Mouse (Mus musculus) brown adipose tissue, adult 24 weeks (tissue): Measurements from ENCODE around the gene Tacr1. TPM values are rescaled to one million over a fixed set of nuclear protein-coding genes. Genes with fewer than 3 reads are reported as not detected.

Experiments used
- H3K27ac ChIP-seq: fragments of 200-500 bp; replicated peaks from 2 replicates; pipeline ENCODE4 v1.5.1; 2012; ENCODE audit warnings: low read depth, mild to moderate bottlenecking, low read length
- H3K4me1 ChIP-seq: fragments of 200-500 bp; 2 replicates; pipeline ENCODE4 v1.6.1; 2012; ENCODE audit warnings: low read length, mixed read lengths; ENCODE audit not compliant: control insufficient read depth, insufficient read depth, insufficient read length
- H3K4me3 ChIP-seq: fragments of 200-500 bp; 2 replicates; pipeline ENCODE4 v1.5.1; 2012; ENCODE audit warnings: low read depth, mild to moderate bottlenecking, low read length, moderate library complexity; ENCODE audit not compliant: insufficient read depth
- polyA plus RNA-seq: library from polyadenylated mRNA; stranded (reverse); fragments of >200 nt; gene quantifications from 2 replicates; pipeline ENCODE4 v1.2.4, GENCODE M21; 2012; ENCODE audit not compliant: missing spikeins, insufficient read depth, insufficient read length

Gene Tacr1
- polyA plus RNA-seq, 1 experiment = not detected

DNA sequence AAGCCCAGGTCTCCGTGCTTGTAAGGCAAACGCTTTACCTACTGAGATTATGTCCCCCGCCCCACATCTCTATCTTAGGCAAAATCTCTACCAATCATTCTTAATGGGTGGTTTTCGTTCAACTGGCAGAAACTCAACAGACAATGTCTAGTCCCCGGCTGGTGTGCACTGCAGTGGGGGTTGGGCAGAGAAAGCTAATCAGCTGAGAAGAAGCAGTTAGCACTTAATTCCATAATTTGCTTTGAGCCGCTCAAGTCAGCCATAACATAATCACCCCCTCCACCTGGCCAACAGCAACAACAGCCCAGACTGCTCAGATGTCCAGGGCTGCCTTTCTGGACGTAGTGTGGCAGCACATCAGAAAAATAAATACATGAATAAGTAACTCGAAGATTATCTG lies 202.7 kb downstream of the Tacr1 start:
- no peak overlapping the region for H3K4me3 ChIP-seq
- H3K27ac ChIP-seq = no peak overlapping the region
- H3K4me1 ChIP-seq = no peaks in the 10 kb centered on the region

DNA sequence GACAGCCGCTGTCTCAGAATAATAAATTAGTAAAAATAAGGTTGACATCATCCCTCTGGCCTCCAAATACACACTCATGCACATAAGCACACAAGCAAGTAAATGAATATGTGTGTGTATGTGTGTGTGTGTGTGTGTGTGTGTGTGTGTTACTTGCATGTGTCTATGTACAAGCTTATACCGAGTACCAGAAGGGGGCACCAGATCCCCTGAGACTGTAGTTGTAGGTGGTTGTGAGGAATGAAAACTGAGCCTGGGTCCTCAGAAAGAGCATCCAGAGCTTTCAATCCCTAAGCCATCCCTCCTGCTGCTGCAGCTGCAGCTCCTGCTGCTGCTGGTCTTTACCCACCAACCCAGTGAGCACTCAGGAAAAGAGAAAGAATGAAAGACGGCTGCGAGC lies 206.6 kb downstream of the Tacr1 start:
- H3K27ac ChIP-seq = no peak overlapping the region

DNA sequence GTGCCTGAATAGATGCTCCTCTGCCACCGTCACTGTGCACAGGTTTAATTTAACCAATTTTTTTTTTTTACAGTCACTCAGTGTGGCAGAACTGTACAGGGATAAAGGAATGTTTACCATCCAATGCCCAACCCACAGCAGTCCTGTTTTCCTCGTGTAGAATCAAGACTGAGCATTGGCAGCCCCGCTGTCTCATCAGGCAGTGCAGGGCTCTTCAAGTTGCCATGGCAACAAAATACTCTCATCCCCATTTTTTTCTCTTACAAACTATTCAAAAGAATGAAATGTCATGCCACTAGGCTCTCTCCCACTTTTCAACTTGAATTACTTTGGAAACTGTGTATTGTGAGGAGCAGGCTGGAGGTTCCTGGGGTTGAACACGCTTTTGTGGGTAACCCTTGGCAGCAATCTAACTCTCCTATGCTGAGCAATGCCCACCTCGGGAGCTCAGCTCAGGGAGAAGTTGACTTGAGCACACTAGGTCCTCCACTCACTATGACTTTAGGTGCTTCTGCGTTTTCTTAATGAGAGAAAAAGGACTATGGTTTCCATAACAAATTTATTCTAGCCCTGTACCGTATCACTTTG lies 207.3 kb downstream of the Tacr1 start:
- Histone ChIP-seq H3K4me3 (no peak overlapping the region), H3K27ac (no peak overlapping the region), H3K4me1 (no peaks in the 10 kb centered on the region)

More for the DNA sequence above, 206.6 kb downstream of the Tacr1 start:
- Histone ChIP-seq H3K4me3 (no peak overlapping the region), H3K4me1 (no peaks in the 10 kb centered on the region)
